Mouse (Mus musculus) embryonic fibroblast, embryonic 13.5 days (primary cell): ENCODE data around the gene Spdef.
A peak's percentile ranks its signal among the peaks of the same experiment; 100 is the strongest.

ENCODE experiments used
- CTCF ChIP-seq: IDR thresholded peaks from 2 replicates; pipeline ENCODE4 v1.5.1; 2011; ENCODE audit warnings: mild to moderate bottlenecking, control low read depth, low read length, moderate library complexity, borderline replicate concordance; ENCODE audit not compliant: insufficient read depth
- POLR2A ChIP-seq: IDR thresholded peaks from 2 replicates; pipeline ENCODE4 v1.6.1; 2011; ENCODE audit warnings: low read depth, mild to moderate bottlenecking, control low read depth, low read length, moderate library complexity

- TF ChIP-seq CTCF (peak; percentile 73; the same call in 1 of the 2 replicates), POLR2A (no peak)
These were observed 43.7 kb downstream of the Spdef start for GRCm38 (mm10) chr17:27684886-27685549.
